Mouse (Mus musculus) erythroblast, embryonic 14.5 days (primary cell): ENCODE measurements at regions not wholly inside any gene's neighbourhood (a gene's known extent, or its start where the extent isn't known, plus 50 kb on each side); places are given as distances from the start of the nearest gene placed in this dataset.

Experiments
- H3K27me3 ChIP-seq: 2 replicates; pipeline ENCODE4 v1.6.1; 2012; ENCODE audit warnings: inconsistent platforms; ENCODE audit not compliant: control insufficient read depth
- H3K36me3 ChIP-seq: 2 replicates; pipeline ENCODE4 v1.6.1; 2012; ENCODE audit warnings: mild to moderate bottlenecking, inconsistent platforms; ENCODE audit not compliant: control insufficient read depth
- H3K4me1 ChIP-seq: 2 replicates; pipeline ENCODE4 v1.6.1; 2012; ENCODE audit warnings: inconsistent platforms; ENCODE audit not compliant: control insufficient read depth
- H3K4me3 ChIP-seq: replicated peaks from 2 replicates; pipeline ENCODE3; 2012; ENCODE audit warnings: moderate library complexity, mild to moderate bottlenecking, inconsistent platforms
- H3K9me3 ChIP-seq: 2 replicates; pipeline ENCODE4 v1.6.1; 2012; ENCODE audit warnings: low read length, inconsistent platforms, mixed read lengths; ENCODE audit not compliant: control insufficient read depth
- GATA1 ChIP-seq: IDR thresholded peaks from 2 replicates; pipeline ENCODE4 v1.6.1; 2012; ENCODE audit warnings: low read length, inconsistent platforms, mixed read lengths
- TAL1 ChIP-seq: IDR thresholded peaks from 3 replicates; pipeline ENCODE4 v1.6.1; 2012; ENCODE audit warnings: low read length, inconsistent platforms, mixed read lengths

DNA sequence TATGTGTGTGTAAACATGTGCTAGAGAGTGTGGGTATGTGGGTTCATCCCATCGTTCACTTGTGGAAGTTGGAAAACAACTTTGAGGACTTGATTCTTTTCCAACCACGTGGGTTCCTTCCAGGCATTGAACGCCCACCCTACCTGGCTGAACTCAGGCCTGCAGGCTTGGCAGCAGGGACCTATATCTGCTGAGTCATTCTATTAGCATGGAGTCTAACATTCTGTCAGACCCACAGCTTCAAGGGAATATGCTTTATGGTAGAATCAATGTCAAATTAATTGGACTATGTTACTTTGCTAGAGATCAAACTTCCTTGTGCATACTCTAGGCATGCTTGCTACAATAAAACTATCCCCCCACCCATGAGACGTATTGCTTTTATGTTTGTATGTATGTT is 56.1 kb upstream of the Ep300 start:
- Histone ChIP-seq H3K36me3 (no peaks in the 10 kb centered on the region), H3K4me1 (peaks cover 49% of the 10 kb centered on the region), H3K9me3 (no peaks in the 10 kb centered on the region), H3K4me3 (no peak overlapping the region), H3K27me3 (peaks cover 12% of the 10 kb centered on the region)
- TF ChIP-seq GATA1 (no peak), TAL1 (no peak)

DNA sequence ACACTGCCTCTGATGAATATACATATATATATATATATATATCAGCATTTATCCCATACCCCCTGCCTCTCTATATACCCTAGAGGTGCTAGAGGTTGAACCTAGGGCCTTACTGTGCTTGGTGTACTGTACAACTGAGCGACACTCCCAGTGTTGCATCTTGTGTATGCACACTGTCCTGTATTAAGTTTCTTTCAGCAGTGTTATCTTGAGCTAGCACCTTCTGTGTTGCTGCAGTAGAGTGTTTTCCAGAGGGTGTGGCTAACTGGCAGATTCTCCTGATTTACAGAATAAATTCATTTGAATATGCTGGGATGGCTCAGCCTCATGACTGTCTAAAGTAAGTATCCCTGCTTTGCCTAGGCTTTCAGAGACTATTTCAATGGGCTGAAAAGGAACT is 54.7 kb upstream of the Ep300 start:
- H3K27me3 ChIP-seq = no peaks in the 10 kb centered on the region
- H3K4me1 ChIP-seq = peaks cover 57% of the 10 kb centered on the region
- peak; percentile 70 for TF ChIP-seq GATA1
- TF ChIP-seq TAL1 = peak; percentile 78
- H3K36me3 ChIP-seq = no peaks in the 10 kb centered on the region
- H3K9me3 ChIP-seq = no peaks in the 10 kb centered on the region
- H3K4me3 ChIP-seq = peak overlapping the region; percentile 27

DNA sequence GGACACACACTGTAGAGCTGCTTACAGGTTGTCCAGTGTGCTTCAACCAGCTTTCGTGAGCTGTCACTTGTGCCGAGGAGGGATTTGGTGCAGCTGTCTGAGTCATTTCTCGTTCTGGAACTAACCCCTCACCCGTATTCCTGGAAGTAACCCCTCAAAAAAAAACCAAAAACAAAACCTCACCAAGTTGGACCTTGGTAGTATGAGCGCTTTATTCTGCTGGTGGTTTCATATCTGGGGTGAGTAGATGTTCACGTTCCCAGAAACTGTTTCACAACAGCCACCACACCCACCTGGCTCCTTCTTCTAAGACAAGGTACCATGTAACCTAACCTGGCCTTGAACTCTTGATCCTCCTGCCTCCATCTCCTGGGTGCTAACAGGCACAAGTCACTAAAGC is 50.6 kb upstream of the Ep300 start:
- Histone ChIP-seq H3K4me3 (no peak overlapping the region), H3K27me3 (no peaks in the 10 kb centered on the region), H3K4me1 (peaks cover 58% of the 10 kb centered on the region), H3K36me3 (no peaks in the 10 kb centered on the region), H3K9me3 (no peaks in the 10 kb centered on the region)
- TF ChIP-seq GATA1 = no peak
- no peak for TF ChIP-seq TAL1
